In genomic region chr16:55571106-55571505, GRCm38 (mm10) we compare ENCODE assay signal across 10 mouse cellular contexts.
A peak's percentile ranks its signal among the peaks of the same experiment; 100 is the strongest.
DNase-seq lines count a peak whose midpoint lies in the region; ATAC-seq and TF ChIP-seq lines count a peak whose summit lies in the region.
"Had no signal": no experiment of that assay in that cellular context is flagged by ENCODE, and none has a peak within 500 bp of the region (broad histone marks: within the 10 kb centered on the region; RNA-seq: fewer than 3 reads in every experiment).

No protein-coding gene starts in this region.

- ATAC-seq in lung, embryonic 14.5 days (ENCODE audit: insufficient read depth), result peak; percentile 60; the same call in 1 of the 2 replicates
- no peak for ATAC-seq in hindbrain, embryonic 14.5 days (ENCODE audit: low FRiP score)
- ATAC-seq: forebrain, embryonic 13.5 days had no signal

- peak in 1 of 2 experiments; percentile 31 for DNase-seq in heart, adult 2 months
- no peak for DNase-seq in heart, embryonic 10.5 days (ENCODE audit: low spot score)
- DNase-seq in brain, embryonic 14.5 days (ENCODE audit: low read depth), result peak; percentile 38
- peak; percentile 20 to 27 for DNase-seq in heart, postnatal 14 days
- peak; percentile 73 for DNase-seq in lung, embryonic 14.5 days
- DNase-seq in hindbrain, embryonic 14.5 days (ENCODE audit: low spot score), result no peak
- no peak for DNase-seq in left cerebral cortex, adult 9 months (ENCODE audit: low spot score in 2 of 2)
- no peak for DNase-seq in gastrocnemius, postnatal 36 days

- H3K9ac ChIP-seq in heart, adult 2 months (ENCODE audit: low read depth, low read length), result no peak overlapping the region
- H3K9ac ChIP-seq in lung, embryonic 14.5 days, result no peak overlapping the region
- no peak overlapping the region for H3K9ac ChIP-seq in hindbrain, embryonic 14.5 days
- H3K9ac ChIP-seq: forebrain, embryonic 13.5 days had no signal

- no peak for TF ChIP-seq EP300 in heart, adult 2 months (IDR thresholded peaks at IDR 0.05; ENCODE audit: insufficient read depth, low read depth, low read length)

- no peaks in the 10 kb centered on the region for H3K79me2 ChIP-seq in heart, adult 2 months (replicated peaks; ENCODE audit: control insufficient read depth, insufficient read depth, low read length)

- peaks cover 1% of the 10 kb centered on the region for H3K4me1 ChIP-seq in heart, adult 2 months (ENCODE audit: control insufficient read depth, insufficient read depth, low read length)
- H3K4me1 ChIP-seq in heart, embryonic 10.5 days, result no peaks in the 10 kb centered on the region
- H3K4me1 ChIP-seq in lung, embryonic 14.5 days (ENCODE audit: insufficient read depth), result no peaks in the 10 kb centered on the region
- no peaks in the 10 kb centered on the region for H3K4me1 ChIP-seq in hindbrain, embryonic 14.5 days (replicated peaks; ENCODE audit: control insufficient read depth, insufficient read depth, low read length)
- H3K4me1 ChIP-seq: forebrain, embryonic 13.5 days had no signal

- peak overlapping the region; percentile 5 for H3K27ac ChIP-seq in heart, adult 2 months
- H3K27ac ChIP-seq in heart, embryonic 10.5 days, result no peak overlapping the region
- no peak overlapping the region for H3K27ac ChIP-seq in lung, embryonic 14.5 days (ENCODE audit: low read depth)
- no peak overlapping the region for H3K27ac ChIP-seq in hindbrain, embryonic 14.5 days
- H3K27ac ChIP-seq: forebrain, embryonic 13.5 days had no signal

- H3K9me3 ChIP-seq in heart, embryonic 10.5 days, result no peaks in the 10 kb centered on the region
- no peaks in the 10 kb centered on the region for H3K9me3 ChIP-seq in lung, embryonic 14.5 days (ENCODE audit: low read depth, low read length)
- H3K9me3 ChIP-seq in hindbrain, embryonic 14.5 days (ENCODE audit: control insufficient read depth, low read length), result no peaks in the 10 kb centered on the region
- H3K9me3 ChIP-seq: forebrain, embryonic 13.5 days had no signal

- 61% methylated on average over 7 of the region's 7 CpGs for WGBS in heart, adult 2 months
- 63% methylated on average over 7 of the region's 7 CpGs for WGBS in heart, embryonic 10.5 days
- 38% methylated on average over 7 of the region's 7 CpGs for WGBS in lung, embryonic 14.5 days
- WGBS in hindbrain, embryonic 14.5 days, result 41% methylated on average over 7 of the region's 7 CpGs

- no peaks in the 10 kb centered on the region for H3K36me3 ChIP-seq in heart, adult 2 months (ENCODE audit: control insufficient read depth, insufficient read depth, low read length)
- no peaks in the 10 kb centered on the region for H3K36me3 ChIP-seq in heart, embryonic 10.5 days
- H3K36me3 ChIP-seq in lung, embryonic 14.5 days (ENCODE audit: insufficient read depth), result no peaks in the 10 kb centered on the region
- no peaks in the 10 kb centered on the region for H3K36me3 ChIP-seq in hindbrain, embryonic 14.5 days (replicated peaks; ENCODE audit: control insufficient read depth, insufficient read depth)

- no peaks in the 10 kb centered on the region for H3K27me3 ChIP-seq in heart, adult 2 months (ENCODE audit: control insufficient read depth, insufficient read depth, low read length)
- H3K27me3 ChIP-seq in heart, embryonic 10.5 days (ENCODE audit: insufficient read depth, poor library complexity, severe bottlenecking), result no peaks in the 10 kb centered on the region
- no peaks in the 10 kb centered on the region for H3K27me3 ChIP-seq in lung, embryonic 14.5 days (ENCODE audit: insufficient read depth, low read length)
- H3K27me3 ChIP-seq in hindbrain, embryonic 14.5 days (ENCODE audit: control insufficient read depth, insufficient read depth, low read length), result no peaks in the 10 kb centered on the region
- H3K27me3 ChIP-seq: CH12.LX; forebrain, embryonic 13.5 days had no signal

- TF ChIP-seq POLR2A in heart, adult 2 months (IDR thresholded peaks at IDR 0.05; ENCODE audit: insufficient read depth, low read depth, low read length), result no peak
- no peak for TF ChIP-seq POLR2A in brain, embryonic 14.5 days (IDR thresholded peaks at IDR 0.05; ENCODE audit: borderline replicate concordance, extremely low read depth, insufficient read depth, insufficient read length, poor library complexity, severe bottlenecking)

- no peak for TF ChIP-seq CTCF in heart, adult 2 months (IDR thresholded peaks at IDR 0.05)
- TF ChIP-seq CTCF in brain, embryonic 14.5 days (IDR thresholded peaks at IDR 0.05; ENCODE audit: borderline replicate concordance, extremely low read depth, insufficient read depth, insufficient read length), result no peak
- no peak for TF ChIP-seq CTCF in lung, embryonic 14.5 days (IDR thresholded peaks at IDR 0.05; ENCODE audit: low read depth)

- no peak overlapping the region for H3K4me3 ChIP-seq in heart, adult 2 months
- H3K4me3 ChIP-seq in heart, embryonic 10.5 days, result no peak overlapping the region
- H3K4me3 ChIP-seq in lung, embryonic 14.5 days (ENCODE audit: low read depth, low read length), result no peak overlapping the region
- H3K4me3 ChIP-seq in hindbrain, embryonic 14.5 days (replicated peaks; ENCODE audit: low read length), result no peak overlapping the region
- H3K4me3 ChIP-seq: forebrain, embryonic 13.5 days had no signal

- H3K4me2 ChIP-seq in lung, embryonic 14.5 days, result no peak overlapping the region
- no peak overlapping the region for H3K4me2 ChIP-seq in hindbrain, embryonic 14.5 days (replicated peaks)
- H3K4me2 ChIP-seq: forebrain, embryonic 13.5 days had no signal

- intact Hi-C loops in heart, adult 2 months (cut with DNase I), result no loop called here
- intact Hi-C loops in heart, postnatal 14 days (cut with DNase I), result loop anchor here (2.0 kb wide), 1 partner anchor 14 kb away; no protein-coding TSS in a partner anchor
- intact Hi-C loops in gastrocnemius, postnatal 36 days (cut with DNase I), result no loop called here

Comparison
In these comparisons a context has a peak if more than half of its experiments do, and no peak if none do; other contexts are left out.
1. DNase-seq: peak in brain, embryonic 14.5 days (single experiment), heart, postnatal 14 days (2 of 2) and lung, embryonic 14.5 days (single experiment); none in heart, embryonic 10.5 days (single experiment), hindbrain, embryonic 14.5 days (single experiment), left cerebral cortex, adult 9 months (0 of 2) and gastrocnemius, postnatal 36 days (0 of 2).